Mouse (Mus musculus) ovary, adult 18-20 months (tissue): ENCODE results near the gene Usp53.
"Not testable (repeated sequence)": the region's sequence is repeated elsewhere in the genome, so short reads cannot be mapped to it uniquely, and the experiment has no call there.

Experiments
- DNase-seq: peaks from one replicate; pipeline ENCODE4 v3.0.0; 2022; ENCODE audit warnings: low spot score, mixed read lengths

Usp53 gene

DNA sequence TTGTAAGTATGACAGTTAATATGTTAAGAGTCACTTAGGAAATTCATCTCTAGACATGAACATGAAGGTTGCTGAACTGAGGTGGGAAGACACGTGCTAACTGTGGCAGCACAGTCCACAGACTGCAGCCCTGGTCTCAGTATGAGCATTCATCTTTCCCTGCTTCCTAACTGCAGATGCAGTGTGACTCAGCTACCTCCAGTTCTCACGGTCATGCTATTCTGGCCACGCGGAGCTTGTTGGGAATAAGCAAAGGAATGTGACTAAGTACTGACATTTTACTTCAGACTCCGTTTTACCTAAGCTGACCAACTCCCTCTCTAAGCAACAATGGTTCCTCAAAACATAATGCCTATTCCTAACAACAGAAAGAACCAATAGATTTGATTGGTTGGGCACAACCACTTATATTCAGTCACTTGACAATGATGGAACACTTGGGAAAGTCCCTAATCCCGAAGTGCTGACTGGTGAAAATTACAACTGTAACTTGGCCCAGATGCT lies 40.9 kb downstream of the Usp53 start:
- no peak for DNase-seq

- DNase-seq = no peak
These were observed 45.1 kb downstream of the Usp53 start for GRCm38 (mm10) chr3:122939215-122939614.

DNA sequence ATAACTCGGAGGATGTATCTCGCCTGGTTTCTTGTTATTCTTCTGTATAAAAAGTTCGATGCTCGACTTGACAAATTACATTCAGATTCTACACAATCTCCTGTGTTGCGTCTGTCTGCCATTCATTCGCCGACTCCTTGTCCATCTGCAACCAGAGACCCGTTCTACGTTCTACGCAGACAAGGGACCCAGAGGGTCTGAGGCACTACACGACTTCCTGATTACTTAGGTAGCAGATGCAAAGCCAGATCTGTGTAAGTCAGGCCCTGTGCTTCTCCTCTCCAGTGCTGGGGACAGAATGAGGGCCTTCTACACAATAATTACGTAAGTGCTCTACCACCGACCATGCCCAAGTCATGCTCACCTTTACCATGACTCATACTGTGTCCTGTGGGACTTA lies 47.1 kb downstream of the Usp53 start:
- DNase-seq = not testable (repeated sequence)

DNA sequence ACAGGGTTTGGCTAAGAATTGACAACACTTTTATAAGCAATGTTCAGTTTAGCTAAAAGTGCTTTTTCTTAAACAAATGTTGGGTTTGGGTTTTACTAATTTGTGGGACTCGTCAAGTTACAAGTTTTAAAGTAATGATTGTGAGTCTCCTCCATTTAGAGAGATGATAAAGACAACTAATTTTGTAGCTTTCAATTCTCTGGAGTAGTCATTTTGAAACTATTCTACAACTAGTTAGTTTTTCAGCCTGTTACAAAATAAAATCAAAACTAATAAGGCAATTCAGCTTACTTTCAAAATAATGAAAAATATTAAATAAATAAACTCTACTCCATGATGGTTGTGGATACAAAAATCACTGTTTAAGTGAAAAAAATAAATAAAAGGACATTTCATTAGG lies 51.8 kb downstream of the Usp53 start:
- DNase-seq = no peak

DNA sequence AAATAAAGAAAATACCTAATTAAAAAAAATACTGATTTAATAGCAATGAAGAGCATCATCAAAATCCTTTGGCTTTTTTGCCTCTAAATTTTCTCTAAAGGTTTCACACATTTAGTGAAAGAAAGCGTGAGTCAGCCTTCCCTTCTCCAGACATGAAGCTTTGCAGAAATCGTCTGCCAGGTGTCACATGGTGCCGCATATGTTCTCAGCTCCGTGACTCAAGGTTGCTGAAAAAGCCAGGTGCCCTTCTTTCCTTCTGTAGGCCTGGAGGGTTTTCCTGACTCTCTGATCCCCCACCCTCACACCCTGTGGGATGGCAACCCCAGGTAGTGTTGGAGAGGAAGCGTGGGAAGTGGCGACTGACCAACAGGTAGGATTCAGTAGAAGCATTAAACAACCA lies 54.6 kb downstream of the Usp53 start:
- DNase-seq = no peak

DNA sequence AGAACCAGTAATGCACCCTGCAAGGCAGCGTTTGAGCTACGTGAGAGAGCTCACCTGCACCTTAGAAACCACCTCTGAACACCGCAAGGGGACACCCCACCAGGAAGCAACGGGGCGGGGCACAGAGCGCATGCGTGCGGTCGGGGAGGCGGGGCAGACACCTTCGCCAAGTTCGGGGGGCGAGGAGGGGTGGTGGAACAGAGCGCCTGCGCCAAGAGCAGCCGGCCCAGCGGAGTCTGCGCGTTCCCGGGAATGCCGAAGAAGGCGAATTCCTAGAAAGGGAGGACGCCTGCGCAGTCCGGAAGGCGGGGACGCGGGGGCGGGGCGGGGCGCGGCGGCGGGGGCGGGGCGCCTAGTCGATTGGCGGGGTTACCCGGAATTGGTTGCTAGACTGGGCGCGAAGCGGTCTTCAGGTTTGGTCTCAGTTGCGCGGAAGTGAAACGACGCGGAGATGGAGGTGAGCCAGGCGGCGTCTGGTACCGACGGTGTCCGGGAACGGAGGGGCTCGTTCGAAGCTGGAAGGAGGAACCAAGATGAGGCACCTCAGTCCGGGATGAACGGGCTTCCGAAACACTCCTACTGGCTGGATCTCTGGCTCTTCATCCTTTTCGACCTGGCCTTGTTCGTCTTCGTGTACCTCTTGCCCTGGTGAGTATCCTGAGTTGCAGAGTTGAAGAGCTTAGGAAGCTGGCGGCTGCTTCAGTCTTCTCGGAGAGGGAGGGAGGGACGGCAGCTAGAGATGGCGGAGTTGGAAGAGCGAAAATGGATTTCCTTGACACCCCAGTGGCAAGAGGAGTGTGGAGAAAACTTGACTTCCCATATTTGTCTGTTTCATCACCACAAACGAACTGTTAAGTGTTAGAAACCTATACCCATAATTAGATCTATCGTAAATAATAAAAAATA lies 60.0 kb downstream of the Usp53 start, which contains the start of gene 1810037I17Rik:
TSS of gene 1810037I17Rik (plus strand) at position 195 of the 906 bp plus-strand sequence.
- DNase-seq = peak; percentile 97

DNA sequence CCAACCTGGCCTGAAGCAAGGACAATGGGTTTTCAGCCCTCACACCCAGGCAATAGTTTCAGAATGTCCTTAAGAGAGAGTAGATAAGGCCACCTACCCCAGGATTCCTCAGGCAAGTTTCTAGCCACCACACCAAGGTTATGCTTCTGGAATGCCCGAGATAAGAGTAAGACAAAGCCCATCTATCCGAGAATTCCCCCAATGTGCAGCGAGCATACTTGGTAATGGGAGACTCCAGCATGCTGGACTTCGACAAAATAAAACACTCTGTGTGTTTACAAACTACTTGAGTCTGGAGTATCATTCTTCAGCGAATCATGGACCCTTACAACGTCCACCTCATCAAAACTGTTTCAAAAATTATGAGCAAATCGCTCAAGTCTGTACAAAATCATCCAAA lies 61.2 kb downstream of the Usp53 start:
- no peak for DNase-seq

GRCm38 (mm10) chr3:122921676-122922527 lies 62.4 kb downstream of the Usp53 start:
- DNase-seq = no peak

DNA sequence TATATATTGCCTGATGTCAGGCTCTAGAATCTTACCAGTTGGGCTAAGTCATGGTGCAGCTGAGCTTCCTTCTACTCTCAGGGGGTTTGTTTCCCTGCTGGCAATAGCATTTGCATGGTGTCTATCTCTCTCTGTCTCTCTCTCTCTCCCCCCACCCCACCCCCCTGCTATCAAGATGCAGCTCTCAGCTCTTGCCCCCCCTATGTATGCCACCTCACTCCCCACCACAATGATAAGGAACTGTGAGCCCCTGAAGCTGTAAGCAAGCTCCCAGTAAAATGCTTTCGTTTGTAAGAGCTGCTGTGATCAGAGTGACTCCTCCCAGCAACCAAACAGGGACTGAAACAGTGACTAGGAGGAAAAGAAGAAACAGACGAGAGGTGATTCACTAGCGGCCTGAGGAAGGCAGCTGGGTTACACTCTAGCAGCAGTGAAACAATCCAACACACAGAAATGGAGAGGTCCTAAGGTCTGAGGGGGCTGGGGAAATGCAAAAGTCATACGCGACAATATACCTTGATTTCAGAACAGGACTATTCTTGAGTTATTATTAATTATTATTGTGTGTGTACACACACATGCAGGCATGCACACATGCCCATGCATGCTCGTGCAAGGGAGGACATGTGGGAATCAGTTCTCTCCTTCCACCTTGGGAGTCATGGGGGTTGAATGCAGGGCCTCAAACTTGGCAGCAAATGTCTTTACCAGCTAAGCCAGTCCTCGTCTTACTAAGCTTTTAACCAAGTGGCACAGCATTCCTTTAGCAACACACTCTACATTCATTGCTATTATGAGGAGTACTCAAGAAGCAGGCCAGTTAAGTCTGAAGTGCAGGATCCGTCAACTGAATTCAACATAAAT lies 63.5 kb downstream of the Usp53 start:
- DNase-seq = no peak

DNA sequence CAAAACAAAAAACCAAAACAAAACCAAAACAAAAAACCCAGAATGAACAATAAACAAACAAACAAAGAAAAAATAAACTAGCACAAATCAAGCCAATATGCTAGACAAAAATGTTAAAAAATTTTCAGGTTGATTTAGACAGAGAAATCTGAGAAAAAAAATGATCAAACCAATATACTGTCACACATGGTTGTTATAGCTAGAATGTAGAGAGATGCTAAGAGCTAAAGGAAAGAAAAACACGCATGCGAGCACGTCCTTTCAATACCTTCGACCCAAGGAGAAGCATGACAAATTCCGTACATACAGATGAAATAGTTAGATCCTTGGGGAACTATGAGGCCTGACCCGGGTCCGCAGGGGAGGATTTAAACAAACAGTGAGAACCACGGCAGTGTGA lies 65.0 kb downstream of the Usp53 start, which contains the start of gene Gm10959:
TSS of gene Gm10959 (minus strand) at position 101 of the 400 bp plus-strand sequence.
- no peak for DNase-seq

GRCm38 (mm10) chr3:122918672-122919071 lies 65.6 kb downstream of the Usp53 start:
- DNase-seq = no peak

DNA sequence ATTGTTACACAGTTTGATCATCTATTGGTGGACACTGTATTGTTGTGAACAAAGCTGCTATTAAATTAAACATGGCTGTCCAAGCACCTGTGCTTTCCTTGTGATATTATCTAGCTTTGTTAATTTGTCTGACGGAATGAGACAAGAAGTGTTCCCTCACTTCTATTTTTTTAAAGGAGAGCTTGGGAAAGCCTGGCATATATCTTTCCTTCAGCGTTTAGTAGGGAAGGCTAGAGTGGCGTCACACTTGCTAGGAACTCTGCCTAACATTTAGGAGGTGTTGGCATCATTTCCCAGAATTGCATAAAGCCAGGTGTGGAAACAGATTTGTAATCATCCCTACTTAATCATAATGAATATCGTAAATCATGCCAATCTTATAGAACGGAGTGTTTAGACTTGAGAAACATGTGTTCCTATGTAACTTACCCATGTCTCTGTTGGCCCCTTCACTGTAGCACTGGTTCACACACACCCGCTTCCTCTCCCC lies 68.1 kb downstream of the Usp53 start:
- DNase-seq = no peak

- no peak for DNase-seq
These were observed 68.8 kb downstream of the Usp53 start for GRCm38 (mm10) chr3:122915493-122915892.

- no peak for DNase-seq
These were observed 76.5 kb downstream of the Usp53 start for GRCm38 (mm10) chr3:122907841-122908240.

DNA sequence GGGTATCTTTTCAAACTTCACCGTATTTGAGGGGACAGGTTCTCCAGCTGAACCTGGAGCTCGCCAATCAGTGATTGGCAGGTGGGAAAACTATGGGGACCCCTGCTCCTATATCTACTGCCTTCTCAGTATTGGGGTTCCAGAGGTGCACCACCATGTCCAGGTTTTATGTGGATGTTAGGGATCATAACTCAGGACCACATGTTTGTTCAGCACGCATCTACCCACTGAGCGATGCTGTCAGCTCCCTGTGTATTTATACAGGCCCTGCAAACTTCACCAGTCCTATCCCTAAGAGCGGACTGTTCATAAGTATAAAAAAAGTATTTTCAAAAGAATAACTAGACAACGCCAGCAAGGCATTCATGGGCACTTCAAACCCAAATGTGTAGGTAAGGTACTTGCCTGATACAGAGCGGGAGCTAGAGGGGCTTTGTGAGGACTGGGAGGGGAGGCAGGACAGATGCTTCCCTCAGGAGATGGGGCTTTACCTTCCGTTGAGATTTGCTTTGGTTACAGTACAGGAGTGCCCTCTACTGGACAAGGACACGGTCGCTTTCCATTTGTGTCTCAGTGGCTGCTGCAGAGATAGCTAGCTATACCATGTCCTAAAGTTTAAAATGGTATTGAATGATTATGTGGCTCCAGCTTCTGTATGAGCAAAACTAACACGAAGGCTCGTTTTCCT lies 80.4 kb downstream of the Usp53 start:
- DNase-seq = no peak

DNA sequence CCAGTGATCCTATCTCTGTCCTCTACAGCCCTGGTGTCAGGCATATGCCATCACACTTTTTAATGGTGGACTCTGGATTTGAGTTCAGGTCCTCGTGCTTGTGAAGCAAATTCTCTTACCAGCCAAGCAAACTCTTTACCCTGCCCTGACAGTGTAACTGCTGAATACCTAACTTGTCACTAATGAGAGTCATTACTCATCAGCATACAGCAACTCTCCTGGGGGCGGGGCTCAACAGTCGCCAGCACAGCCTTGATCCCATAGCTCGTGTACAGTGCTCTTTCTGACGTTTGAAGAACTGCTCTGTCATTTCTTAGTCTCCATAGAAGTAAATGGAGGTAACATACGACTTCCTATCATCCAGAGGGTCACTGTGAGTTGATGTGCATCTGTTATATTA lies 86.1 kb downstream of the Usp53 start:
- no peak for DNase-seq

- no peak for DNase-seq
These were observed 89.0 kb downstream of the Usp53 start for GRCm38 (mm10) chr3:122895189-122895731.

DNA sequence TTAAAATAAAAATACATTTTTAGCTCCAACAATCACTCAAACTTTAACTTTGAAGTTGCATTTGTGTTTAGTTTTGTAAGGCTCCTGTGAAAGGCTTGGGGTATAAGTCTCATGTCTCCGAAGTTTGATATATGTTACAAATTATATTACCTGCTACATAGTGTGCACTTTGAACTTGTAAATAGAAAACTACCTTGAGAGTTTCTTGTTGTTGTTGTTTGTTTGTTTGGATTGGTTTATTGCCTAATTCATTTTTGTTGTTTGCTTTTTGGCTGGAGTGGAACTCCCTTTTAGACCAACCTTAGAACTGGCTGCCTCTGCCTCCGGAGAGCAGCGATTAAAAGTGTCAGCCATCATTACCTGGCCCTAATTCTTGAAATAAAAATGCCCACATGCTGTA lies 89.5 kb downstream of the Usp53 start, which contains the start of gene Fabp2:
TSS of gene Fabp2 (plus strand) at position 301 of the 400 bp plus-strand sequence.
- no peak for DNase-seq

DNA sequence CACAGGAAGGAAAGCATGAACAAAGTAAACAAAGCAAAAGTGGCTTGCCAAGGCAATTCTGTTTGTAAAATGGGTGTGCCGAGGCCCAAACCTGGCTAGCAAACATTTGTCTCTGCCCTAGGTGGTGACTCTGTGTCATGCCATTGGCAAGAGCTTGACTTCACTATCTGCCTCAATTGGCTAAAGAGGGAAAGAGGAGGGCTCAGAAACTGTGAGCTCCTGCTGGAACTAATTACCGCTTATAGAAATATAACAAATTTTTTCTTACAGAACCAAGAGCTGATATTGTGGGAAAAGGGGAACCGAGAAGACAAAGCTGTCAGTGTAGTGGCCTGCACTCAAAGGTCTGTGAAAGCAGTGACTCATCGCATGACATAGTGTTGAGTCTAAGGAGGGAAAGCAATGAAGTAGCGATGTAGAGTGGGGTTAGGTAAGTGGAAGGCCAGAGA lies 95.9 kb downstream of the Usp53 start:
- DNase-seq = no peak
